Mouse (Mus musculus) E14TG2a.4 (cell line): ENCODE results near the gene Icos.

Experiments
- CTCF ChIP-seq: conservative IDR thresholded peaks from 2 replicates; pipeline ENCODE4 v1.5.1; 2014; ENCODE audit warnings: low read length
- NANOG ChIP-seq: IDR thresholded peaks from 2 replicates; pipeline ENCODE4 v1.6.1; 2014; ENCODE audit warnings: borderline replicate concordance, low read length, mixed read lengths
- POU5F1 ChIP-seq: IDR thresholded peaks from 2 replicates; pipeline ENCODE4 v1.6.1; 2014; ENCODE audit warnings: low read length, borderline replicate concordance

GRCm38 (mm10) chr1:60930397-60930796 lies 47.3 kb upstream of the Icos start:
- TF ChIP-seq CTCF, result no peak
- TF ChIP-seq POU5F1, result no peak
- no peak for TF ChIP-seq NANOG
